Mouse (Mus musculus): ENCODE data around the gene Ddx52.

DNA sequence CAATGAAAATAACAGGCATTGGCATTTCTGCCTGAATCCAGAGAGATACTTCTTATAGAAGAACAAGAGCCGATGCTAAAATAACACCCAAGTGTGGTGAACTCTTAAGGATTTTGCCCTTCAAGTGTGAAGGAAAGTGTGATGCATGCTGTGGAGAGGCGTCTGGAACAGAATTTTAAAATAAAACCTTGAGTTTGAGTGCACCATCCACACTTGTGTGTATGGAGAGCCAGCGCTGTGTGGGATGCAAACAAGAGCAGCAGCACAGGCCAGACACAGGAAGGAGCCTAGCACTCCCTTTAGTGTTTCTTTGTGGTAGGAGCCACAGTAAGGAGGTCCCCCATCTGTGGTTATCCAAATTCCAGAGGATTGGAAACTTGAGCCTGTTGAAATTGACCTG lies 20.1 kb downstream of the Ddx52 start:
- TF ChIP-seq CTCF (IDR thresholded peaks at IDR 0.05; ENCODE audit: borderline replicate concordance, control insufficient read depth, extremely low read depth, insufficient read depth, low read length, poor library complexity) (no peak), POLR2A (IDR thresholded peaks at IDR 0.05; ENCODE audit: control insufficient read depth, extremely low read depth, insufficient read depth, low read length, poor library complexity) (no peak)
